Mouse (Mus musculus): ENCODE data around the gene Zbtb20.

DNA sequence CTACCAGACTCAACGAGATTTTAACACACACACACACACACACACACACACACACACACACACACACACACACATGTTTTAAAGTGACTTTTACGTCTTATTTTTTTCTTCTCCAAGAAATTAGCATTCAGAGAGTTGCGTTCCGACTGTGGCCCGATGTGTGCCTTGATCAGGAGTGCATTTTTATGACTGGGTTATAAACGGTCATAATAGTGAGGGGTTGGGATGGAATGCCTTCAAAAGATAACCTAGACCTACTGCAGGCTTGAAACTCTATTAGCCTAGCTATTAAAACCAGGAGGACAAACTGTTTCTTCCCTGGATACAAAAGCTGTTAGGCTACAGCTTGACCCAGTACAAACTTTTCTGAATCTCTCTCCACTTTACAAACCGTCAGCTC lies 661.5 kb downstream of the Zbtb20 start:
- TF ChIP-seq CTCF (IDR thresholded peaks at IDR 0.05; ENCODE audit: insufficient read depth, low read depth, low read length): no peak
- TF ChIP-seq POLR2A (IDR thresholded peaks at IDR 0.05; ENCODE audit: insufficient read depth, low read depth, low read length): no peak

Data from olfactory bulb, adult 2 months (tissue).